Mouse (Mus musculus) bone marrow macrophage, adult 2 months (primary cell): ENCODE data around the gene Pde3a. TPM values are rescaled to one million over a fixed set of nuclear protein-coding genes. Genes with fewer than 3 reads are reported as not detected.

Experiments used
- H3K27ac ChIP-seq: 2 replicates; pipeline ENCODE4 v1.5.1; 2012; ENCODE audit warnings: low read depth, low read length; ENCODE audit not compliant: insufficient read depth
- H3K4me1 ChIP-seq: 2 replicates; pipeline ENCODE4 v1.6.1; 2012; ENCODE audit warnings: low read length; ENCODE audit not compliant: control insufficient read depth, insufficient read depth
- H3K4me3 ChIP-seq: 2 replicates; pipeline ENCODE4 v1.5.1; 2012; ENCODE audit warnings: mild to moderate bottlenecking, low read length, moderate library complexity; ENCODE audit not compliant: insufficient read depth
- CTCF ChIP-seq: IDR thresholded peaks from 2 replicates; pipeline ENCODE4 v1.5.1; 2012; ENCODE audit warnings: low read depth, mild to moderate bottlenecking, low read length, moderate library complexity
- POLR2A ChIP-seq: IDR thresholded peaks from 2 replicates; pipeline ENCODE4 v1.6.1; 2012; ENCODE audit warnings: mild to moderate bottlenecking, low read depth, low read length, borderline replicate concordance
- polyA plus RNA-seq: library from polyadenylated mRNA; stranded (reverse); fragments of >200 nt; gene quantifications from 2 replicates; pipeline ENCODE4 v1.2.4, GENCODE M21; 2012; ENCODE audit not compliant: missing spikeins, insufficient read depth, insufficient read length

The Pde3a gene
- polyA plus RNA-seq, 1 experiment: 0.12 TPM

DNA sequence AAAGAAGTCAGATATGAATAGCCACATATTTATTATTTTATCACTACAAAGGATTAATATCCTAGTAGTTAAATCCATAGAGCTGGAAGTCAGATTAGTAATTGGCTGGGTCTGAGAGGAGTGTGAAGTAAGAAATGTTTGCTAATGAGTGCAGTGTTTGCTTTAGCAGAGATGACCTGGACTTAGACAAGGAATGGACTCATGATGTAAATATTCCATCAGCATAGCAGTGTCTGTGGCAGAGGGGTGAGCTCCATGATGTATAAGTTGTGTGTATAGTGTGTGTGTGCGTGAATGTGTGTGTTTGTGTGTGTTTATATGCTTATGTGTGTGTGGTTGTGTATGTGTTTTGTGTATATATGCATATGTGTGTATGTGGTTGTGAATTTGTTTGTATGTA lies 7.3 kb upstream of the Pde3a start:
- no peaks in the 10 kb centered on the region for H3K4me1 ChIP-seq
- no peak overlapping the region for H3K4me3 ChIP-seq
- no peak for TF ChIP-seq CTCF
- TF ChIP-seq POLR2A: no peak

GRCm38 (mm10) chr6:141245089-141245488 lies 4.0 kb upstream of the Pde3a start:
- Histone ChIP-seq H3K4me3 (no peak overlapping the region), H3K27ac (no peak overlapping the region), H3K4me1 (no peaks in the 10 kb centered on the region)
- TF ChIP-seq POLR2A (no peak), CTCF (no peak)

More for the DNA sequence above, 7.3 kb upstream of the Pde3a start:
- H3K27ac ChIP-seq: no peak overlapping the region

DNA sequence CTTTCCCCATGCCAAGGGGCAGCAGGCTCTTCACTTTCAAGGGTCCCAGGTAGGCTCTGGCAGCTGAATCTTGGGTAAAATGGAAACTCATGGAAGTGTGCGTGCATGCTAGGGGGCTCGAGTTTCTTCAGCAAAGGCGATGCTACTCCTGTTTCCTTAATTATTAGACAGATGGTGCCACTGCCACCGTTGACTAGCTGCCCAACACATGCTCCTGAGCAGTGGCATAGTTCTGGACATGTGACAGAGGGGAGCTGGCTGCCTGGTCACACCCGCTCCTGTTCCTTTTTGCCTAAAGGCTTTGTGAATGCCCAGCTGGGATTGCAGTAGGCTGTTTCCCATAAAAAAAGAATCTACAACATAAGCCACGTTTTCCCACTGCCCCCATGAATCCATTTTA lies 2.7 kb upstream of the Pde3a start:
- Histone ChIP-seq H3K27ac (no peak overlapping the region), H3K4me1 (no peaks in the 10 kb centered on the region), H3K4me3 (no peak overlapping the region)
- TF ChIP-seq POLR2A: no peak
- TF ChIP-seq CTCF: no peak

DNA sequence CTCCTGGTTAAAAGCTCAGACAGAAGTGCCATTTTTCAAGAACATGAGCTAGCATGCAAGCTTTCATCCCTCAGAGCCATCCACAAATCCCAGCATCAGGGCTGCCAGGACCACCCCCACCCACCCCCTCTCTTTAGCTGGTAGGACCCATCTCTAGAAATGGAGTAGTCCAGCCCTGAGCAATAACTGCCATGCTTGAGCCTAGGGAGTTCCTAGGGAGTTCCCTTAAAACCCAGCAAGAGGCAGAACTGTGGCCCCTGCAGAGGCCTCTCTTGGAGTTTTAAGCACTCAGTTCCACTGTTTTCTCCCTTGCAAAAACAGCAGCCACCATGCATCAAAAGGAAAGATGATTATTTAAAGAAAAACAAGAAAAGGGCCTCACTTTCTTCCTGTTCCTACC lies 988 bp upstream of the Pde3a start:
- no peak overlapping the region for H3K27ac ChIP-seq
- no peaks in the 10 kb centered on the region for H3K4me1 ChIP-seq
- H3K4me3 ChIP-seq: no peak overlapping the region
- TF ChIP-seq POLR2A (no peak), CTCF (no peak)

- H3K4me1 ChIP-seq: no peaks in the 10 kb centered on the region
- no peak overlapping the region for H3K27ac ChIP-seq
- TF ChIP-seq CTCF (no peak), POLR2A (no peak)
- H3K4me3 ChIP-seq: no peak overlapping the region
These were observed 671 bp downstream of the Pde3a start for GRCm38 (mm10) chr6:141249585-141250295.

GRCm38 (mm10) chr6:141250296-141250629 lies 1.2 kb downstream of the Pde3a start:
- Histone ChIP-seq H3K27ac (no peak overlapping the region), H3K4me1 (no peaks in the 10 kb centered on the region), H3K4me3 (no peak overlapping the region)
- no peak for TF ChIP-seq CTCF
- no peak for TF ChIP-seq POLR2A

GRCm38 (mm10) chr6:141250984-141251383 lies 1.9 kb downstream of the Pde3a start:
- Histone ChIP-seq H3K4me3 (no peak overlapping the region), H3K27ac (no peak overlapping the region), H3K4me1 (no peaks in the 10 kb centered on the region)
- TF ChIP-seq CTCF (no peak), POLR2A (no peak)

DNA sequence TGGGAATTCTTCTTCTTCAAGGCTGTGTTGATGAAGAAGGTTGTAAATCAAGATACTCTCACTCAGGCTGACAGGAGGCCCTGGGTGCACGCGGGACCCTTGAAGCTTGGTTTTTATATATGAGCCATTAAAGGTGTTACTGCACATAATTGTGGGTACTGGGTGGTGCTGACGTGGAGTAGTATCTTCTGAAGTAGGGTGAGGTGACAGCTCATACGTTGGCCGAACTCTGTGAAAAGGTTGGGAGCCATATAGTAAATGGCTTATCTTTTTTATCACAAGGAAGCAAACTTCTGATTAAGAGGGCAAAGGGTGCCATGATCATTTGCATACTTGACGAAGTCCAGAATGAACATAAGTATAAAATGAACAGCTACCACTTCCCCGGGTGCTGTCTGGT lies 3.5 kb downstream of the Pde3a start:
- no peak overlapping the region for H3K4me3 ChIP-seq

GRCm38 (mm10) chr6:141254956-141255355 lies 5.9 kb downstream of the Pde3a start:
- no peak overlapping the region for H3K27ac ChIP-seq
- no peak overlapping the region for H3K4me3 ChIP-seq

More for the DNA sequence above, 3.5 kb downstream of the Pde3a start:
- TF ChIP-seq CTCF: no peak
- no peak for TF ChIP-seq POLR2A
- H3K4me1 ChIP-seq: no peaks in the 10 kb centered on the region
- no peak overlapping the region for H3K27ac ChIP-seq

DNA sequence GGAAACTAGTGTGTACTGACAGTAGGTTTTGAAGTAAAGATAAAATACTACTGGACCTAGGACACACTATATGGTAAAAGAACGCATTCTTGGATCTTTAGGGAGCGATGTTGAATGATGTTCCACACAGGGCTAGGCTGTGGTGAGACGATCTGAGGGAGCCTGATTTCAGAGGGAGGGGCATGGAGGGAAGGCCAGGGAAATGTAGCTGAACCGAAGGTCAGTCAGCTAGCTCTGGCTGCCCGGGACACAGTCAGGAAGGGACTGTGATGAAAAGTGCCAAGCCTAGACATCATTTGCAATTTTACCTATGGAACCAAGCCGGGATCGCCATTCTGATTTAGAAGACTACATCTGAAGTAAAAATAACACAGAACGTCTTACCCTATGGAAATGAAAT lies 7.8 kb downstream of the Pde3a start:
- H3K4me3 ChIP-seq: no peak overlapping the region
- no peak overlapping the region for H3K27ac ChIP-seq
- no peaks in the 10 kb centered on the region for H3K4me1 ChIP-seq
- TF ChIP-seq POLR2A (no peak), CTCF (no peak)

More at GRCm38 (mm10) chr6:141254956-141255355, 5.9 kb downstream of the Pde3a start:
- no peaks in the 10 kb centered on the region for H3K4me1 ChIP-seq
- TF ChIP-seq POLR2A (no peak), CTCF (no peak)
